Mouse (Mus musculus) ES-E14 (cell line): ENCODE results near the gene Rad51b.

ENCODE experiments used
- CHD2 ChIP-seq: IDR thresholded peaks from 2 replicates; pipeline ENCODE4 v1.6.1; 2014; ENCODE audit warnings: mild to moderate bottlenecking, low read depth, low read length, inconsistent platforms
- HCFC1 ChIP-seq: IDR thresholded peaks from 2 replicates; pipeline ENCODE4 v1.6.1; 2012; ENCODE audit warnings: low read length, inconsistent platforms, borderline replicate concordance; ENCODE audit not compliant: insufficient read depth
- MAFK ChIP-seq: IDR thresholded peaks from 2 replicates; pipeline ENCODE4 v1.6.1; 2014; ENCODE audit warnings: mild to moderate bottlenecking, low read depth, low read length, inconsistent platforms; ENCODE audit not compliant: insufficient read depth
- ZC3H11A ChIP-seq: IDR thresholded peaks from 2 replicates; pipeline ENCODE4 v1.6.1; 2012; ENCODE audit warnings: low read depth, mild to moderate bottlenecking, inconsistent platforms, low read length, borderline replicate concordance
- ZNF384 ChIP-seq: IDR thresholded peaks from 2 replicates; pipeline ENCODE4 v1.6.1; 2012; ENCODE audit warnings: low read depth, low read length, inconsistent platforms

GRCm38 (mm10) chr12:79383583-79383982, 86.5 kb downstream of the Rad51b start:
- no peak for TF ChIP-seq ZNF384
- TF ChIP-seq HCFC1: no peak
- no peak for TF ChIP-seq MAFK
- no peak for TF ChIP-seq ZC3H11A
- TF ChIP-seq CHD2: no peak
